Mouse (Mus musculus): ENCODE measurements at regions not wholly inside any gene's neighbourhood (a gene's known extent, or its start where the extent isn't known, plus 50 kb on each side); places are given as distances from the start of the nearest gene placed in this dataset.
A peak's percentile ranks its signal among the peaks of the same experiment; 100 is the strongest.

- WGBS, result 79% methylated on average over 9 of the region's 9 CpGs
Observed at GRCm38 (mm10) chr9:67165486-67165885, 116.3 kb upstream of the Tpm1 start.

GRCm38 (mm10) chr9:67163746-67164145 lies 114.5 kb upstream of the Tpm1 start:
- no peak overlapping the region for H3K9ac ChIP-seq (ENCODE audit: low read length)
- WGBS, result 64% methylated on average over 6 of the region's 6 CpGs
- H3K9me3 ChIP-seq (replicated peaks; ENCODE audit: control insufficient read depth, low read length), result no peaks in the 10 kb centered on the region
- H3K27ac ChIP-seq (ENCODE audit: low read length), result no peak overlapping the region
- H3K27me3 ChIP-seq (ENCODE audit: control insufficient read depth, insufficient read depth, low read length), result no peaks in the 10 kb centered on the region
- H3K4me2 ChIP-seq (ENCODE audit: low read depth, low read length), result no peak overlapping the region
- no peaks in the 10 kb centered on the region for H3K36me3 ChIP-seq (ENCODE audit: control insufficient read depth, insufficient read depth, low read length)
- ATAC-seq (ENCODE audit: insufficient read depth, low FRiP score), result no peak
- no peak overlapping the region for H3K4me3 ChIP-seq (replicated peaks; ENCODE audit: low read length)
- no peaks in the 10 kb centered on the region for H3K4me1 ChIP-seq (ENCODE audit: control insufficient read depth, insufficient read depth, low read length)

More at GRCm38 (mm10) chr9:67165486-67165885, 116.3 kb upstream of the Tpm1 start:
- Histone ChIP-seq H3K36me3 (ENCODE audit: control insufficient read depth, insufficient read depth, low read length) (no peaks in the 10 kb centered on the region), H3K27ac (ENCODE audit: low read length) (no peak overlapping the region), H3K4me1 (ENCODE audit: control insufficient read depth, insufficient read depth, low read length) (peaks cover 3% of the 10 kb centered on the region; the same call in 1 of the 2 replicates), H3K9me3 (replicated peaks; ENCODE audit: control insufficient read depth, low read length) (no peaks in the 10 kb centered on the region), H3K4me2 (ENCODE audit: low read depth, low read length) (no peak overlapping the region), H3K9ac (ENCODE audit: low read length) (no peak overlapping the region), H3K27me3 (ENCODE audit: control insufficient read depth, insufficient read depth, low read length) (no peaks in the 10 kb centered on the region), H3K4me3 (replicated peaks; ENCODE audit: low read length) (no peak overlapping the region)
- no peak for ATAC-seq (ENCODE audit: insufficient read depth, low FRiP score)

- Histone ChIP-seq H3K4me3 (replicated peaks; ENCODE audit: low read length) (no peak overlapping the region), H3K27ac (ENCODE audit: low read length) (no peak overlapping the region)
- no peak for ATAC-seq (ENCODE audit: insufficient read depth, low FRiP score)
Observed at GRCm38 (mm10) chr9:67160785-67161455, 111.7 kb upstream of the Tpm1 start.

GRCm38 (mm10) chr9:67160350-67160749 lies 111.1 kb upstream of the Tpm1 start:
- Histone ChIP-seq H3K9ac (ENCODE audit: low read length) (no peak overlapping the region), H3K4me1 (ENCODE audit: control insufficient read depth, insufficient read depth, low read length) (no peaks in the 10 kb centered on the region), H3K27me3 (ENCODE audit: control insufficient read depth, insufficient read depth, low read length) (no peaks in the 10 kb centered on the region), H3K27ac (ENCODE audit: low read length) (no peak overlapping the region), H3K9me3 (replicated peaks; ENCODE audit: control insufficient read depth, low read length) (no peaks in the 10 kb centered on the region), H3K4me3 (replicated peaks; ENCODE audit: low read length) (no peak overlapping the region), H3K4me2 (ENCODE audit: low read depth, low read length) (no peak overlapping the region), H3K36me3 (ENCODE audit: control insufficient read depth, insufficient read depth, low read length) (no peaks in the 10 kb centered on the region)
- ATAC-seq (ENCODE audit: insufficient read depth, low FRiP score), result no peak
- 87% methylated on average over 5 of the region's 5 CpGs for WGBS

More at GRCm38 (mm10) chr9:67160785-67161455, 111.7 kb upstream of the Tpm1 start:
- no peaks in the 10 kb centered on the region for H3K36me3 ChIP-seq (ENCODE audit: control insufficient read depth, insufficient read depth, low read length)
- 81% methylated on average over 3 of the region's 3 CpGs for WGBS
- no peak overlapping the region for H3K9ac ChIP-seq (ENCODE audit: low read length)
- no peaks in the 10 kb centered on the region for H3K9me3 ChIP-seq (replicated peaks; ENCODE audit: control insufficient read depth, low read length)
- no peaks in the 10 kb centered on the region for H3K27me3 ChIP-seq (ENCODE audit: control insufficient read depth, insufficient read depth, low read length)
- H3K4me2 ChIP-seq (ENCODE audit: low read depth, low read length), result no peak overlapping the region
- no peaks in the 10 kb centered on the region for H3K4me1 ChIP-seq (ENCODE audit: control insufficient read depth, insufficient read depth, low read length)

GRCm38 (mm10) chr9:67156590-67157259 lies 107.5 kb upstream of the Tpm1 start:
- Histone ChIP-seq H3K9me3 (replicated peaks; ENCODE audit: control insufficient read depth, low read length) (no peaks in the 10 kb centered on the region), H3K27ac (ENCODE audit: low read length) (no peak overlapping the region), H3K9ac (ENCODE audit: low read length) (no peak overlapping the region), H3K4me1 (ENCODE audit: control insufficient read depth, insufficient read depth, low read length) (peaks cover 16% of the 10 kb centered on the region), H3K36me3 (ENCODE audit: control insufficient read depth, insufficient read depth, low read length) (no peaks in the 10 kb centered on the region), H3K4me3 (replicated peaks; ENCODE audit: low read length) (no peak overlapping the region), H3K4me2 (ENCODE audit: low read depth, low read length) (no peak overlapping the region), H3K27me3 (ENCODE audit: control insufficient read depth, insufficient read depth, low read length) (no peaks in the 10 kb centered on the region)
- peak; percentile 22; the same call in 1 of the 2 replicates for ATAC-seq (ENCODE audit: insufficient read depth, low FRiP score)
- 44% methylated on average over 3 of the region's 3 CpGs for WGBS

GRCm38 (mm10) chr9:67154062-67154461 lies 104.9 kb upstream of the Tpm1 start:
- Histone ChIP-seq H3K4me2 (ENCODE audit: low read depth, low read length) (no peak overlapping the region), H3K36me3 (ENCODE audit: control insufficient read depth, insufficient read depth, low read length) (no peaks in the 10 kb centered on the region), H3K4me1 (ENCODE audit: control insufficient read depth, insufficient read depth, low read length) (peaks cover 16% of the 10 kb centered on the region), H3K9ac (ENCODE audit: low read length) (no peak overlapping the region), H3K27ac (ENCODE audit: low read length) (no peak overlapping the region), H3K4me3 (replicated peaks; ENCODE audit: low read length) (no peak overlapping the region), H3K9me3 (replicated peaks; ENCODE audit: control insufficient read depth, low read length) (no peaks in the 10 kb centered on the region), H3K27me3 (ENCODE audit: control insufficient read depth, insufficient read depth, low read length) (no peaks in the 10 kb centered on the region)
- WGBS, result 42% methylated on average over 6 of the region's 6 CpGs
- ATAC-seq (ENCODE audit: insufficient read depth, low FRiP score), result peak; percentile 75; the same call in 1 of the 2 replicates

GRCm38 (mm10) chr9:67153333-67153732 lies 104.1 kb upstream of the Tpm1 start:
- H3K9me3 ChIP-seq (replicated peaks; ENCODE audit: control insufficient read depth, low read length), result no peaks in the 10 kb centered on the region
- no peaks in the 10 kb centered on the region for H3K27me3 ChIP-seq (ENCODE audit: control insufficient read depth, insufficient read depth, low read length)
- no peaks in the 10 kb centered on the region for H3K36me3 ChIP-seq (ENCODE audit: control insufficient read depth, insufficient read depth, low read length)
- H3K4me1 ChIP-seq (ENCODE audit: control insufficient read depth, insufficient read depth, low read length), result peaks cover 16% of the 10 kb centered on the region
- H3K9ac ChIP-seq (ENCODE audit: low read length), result no peak overlapping the region
- ATAC-seq (ENCODE audit: insufficient read depth, low FRiP score), result no peak
- no peak overlapping the region for H3K4me3 ChIP-seq (replicated peaks; ENCODE audit: low read length)
- H3K27ac ChIP-seq (ENCODE audit: low read length), result peak overlapping the region; percentile 14; the same call in 1 of the 2 replicates
- H3K4me2 ChIP-seq (ENCODE audit: low read depth, low read length), result no peak overlapping the region
- WGBS, result 73% methylated on average over 4 of the region's 4 CpGs

- Histone ChIP-seq H3K4me1 (ENCODE audit: control insufficient read depth, insufficient read depth, low read length) (peaks cover 5% of the 10 kb centered on the region), H3K36me3 (ENCODE audit: control insufficient read depth, insufficient read depth, low read length) (no peaks in the 10 kb centered on the region), H3K9ac (ENCODE audit: low read length) (no peak overlapping the region), H3K9me3 (replicated peaks; ENCODE audit: control insufficient read depth, low read length) (no peaks in the 10 kb centered on the region), H3K27ac (ENCODE audit: low read length) (no peak overlapping the region), H3K4me2 (ENCODE audit: low read depth, low read length) (no peak overlapping the region), H3K4me3 (replicated peaks; ENCODE audit: low read length) (no peak overlapping the region), H3K27me3 (ENCODE audit: control insufficient read depth, insufficient read depth, low read length) (no peaks in the 10 kb centered on the region)
- ATAC-seq (ENCODE audit: insufficient read depth, low FRiP score), result no peak
- 49% methylated on average over 7 of the region's 7 CpGs for WGBS
Observed at GRCm38 (mm10) chr9:67147656-67148055, 98.5 kb upstream of the Tpm1 start.

- Histone ChIP-seq H3K27ac (ENCODE audit: low read length) (no peak overlapping the region), H3K27me3 (ENCODE audit: control insufficient read depth, insufficient read depth, low read length) (no peaks in the 10 kb centered on the region), H3K4me3 (replicated peaks; ENCODE audit: low read length) (no peak overlapping the region), H3K4me2 (ENCODE audit: low read depth, low read length) (no peak overlapping the region), H3K9ac (ENCODE audit: low read length) (no peak overlapping the region), H3K9me3 (replicated peaks; ENCODE audit: control insufficient read depth, low read length) (no peaks in the 10 kb centered on the region), H3K4me1 (ENCODE audit: control insufficient read depth, insufficient read depth, low read length) (no peaks in the 10 kb centered on the region), H3K36me3 (ENCODE audit: control insufficient read depth, insufficient read depth, low read length) (no peaks in the 10 kb centered on the region)
- ATAC-seq (ENCODE audit: insufficient read depth, low FRiP score), result no peak
- WGBS, result 93% methylated on average over 6 of the region's 6 CpGs
Observed at GRCm38 (mm10) chr9:67145392-67145791, 96.2 kb upstream of the Tpm1 start.
